Mouse (Mus musculus): ENCODE data around the gene Insm1. TPM values are rescaled to one million over a fixed set of nuclear protein-coding genes. Genes with fewer than 3 reads are reported as not detected.

Insm1 gene
- total and polyA plus RNA-seq, 2 experiments from 2014 or later = 4.6 to 30.8 TPM

- Histone ChIP-seq H3K9me3 (ENCODE audit: low read length) (no peaks in the 10 kb centered on the region), H3K9ac (no peak overlapping the region), H3K27ac (ENCODE audit: low read depth, low read length) (no peak overlapping the region), H3K4me2 (ENCODE audit: low read depth) (no peak overlapping the region), H3K4me3 (ENCODE audit: low read depth, low read length) (no peak overlapping the region), H3K36me3 (ENCODE audit: insufficient read depth) (no peaks in the 10 kb centered on the region), H3K4me1 (ENCODE audit: insufficient read depth) (peaks cover 21% of the 10 kb centered on the region), H3K27me3 (ENCODE audit: insufficient read depth, low read length) (no peaks in the 10 kb centered on the region)
- TF ChIP-seq CTCF (IDR thresholded peaks at IDR 0.05; ENCODE audit: low read depth) = no peak
- ATAC-seq = no peak
- no peak for DNase-seq
Measured at GRCm38 (mm10) chr2:146255636-146256035, 33.9 kb downstream of the Insm1 start.

- no peaks in the 10 kb centered on the region for H3K27me3 ChIP-seq (ENCODE audit: insufficient read depth, low read length)
- no peak overlapping the region for H3K9ac ChIP-seq
- H3K9me3 ChIP-seq (ENCODE audit: low read length) = no peaks in the 10 kb centered on the region
- H3K4me3 ChIP-seq (ENCODE audit: low read depth, low read length) = no peak overlapping the region
- H3K27ac ChIP-seq (ENCODE audit: low read depth, low read length) = no peak overlapping the region
- no peak overlapping the region for H3K4me2 ChIP-seq (ENCODE audit: low read depth)
- 32% methylated on average over 3 of the region's 3 CpGs for WGBS
- H3K4me1 ChIP-seq (ENCODE audit: insufficient read depth) = peaks cover 26% of the 10 kb centered on the region
- ATAC-seq (peak; percentile 12; the same call in 1 of the 2 replicates), DNase-seq (peak; percentile 51)
- H3K36me3 ChIP-seq (ENCODE audit: insufficient read depth) = no peaks in the 10 kb centered on the region
- TF ChIP-seq CTCF (IDR thresholded peaks at IDR 0.05; ENCODE audit: low read depth) = peak; percentile 63
Measured at GRCm38 (mm10) chr2:146256321-146256875, 34.7 kb downstream of the Insm1 start.

- Histone ChIP-seq H3K4me1 (ENCODE audit: insufficient read depth) (peaks cover 26% of the 10 kb centered on the region), H3K4me3 (ENCODE audit: low read depth, low read length) (no peak overlapping the region), H3K27me3 (ENCODE audit: insufficient read depth, low read length) (no peaks in the 10 kb centered on the region), H3K4me2 (ENCODE audit: low read depth) (no peak overlapping the region), H3K36me3 (ENCODE audit: insufficient read depth) (no peaks in the 10 kb centered on the region), H3K9ac (no peak overlapping the region), H3K27ac (ENCODE audit: low read depth, low read length) (no peak overlapping the region), H3K9me3 (ENCODE audit: low read length) (no peaks in the 10 kb centered on the region)
- ATAC-seq (no peak), DNase-seq (peak; percentile 40)
- no peak for TF ChIP-seq CTCF (IDR thresholded peaks at IDR 0.05; ENCODE audit: low read depth)
- 8% methylated on average over 3 of the region's 3 CpGs for WGBS
Measured at GRCm38 (mm10) chr2:146257037-146257436, 35.3 kb downstream of the Insm1 start.

- no peaks in the 10 kb centered on the region for H3K9me3 ChIP-seq (ENCODE audit: low read length)
- peaks cover 29% of the 10 kb centered on the region for H3K4me1 ChIP-seq (ENCODE audit: insufficient read depth)
- ATAC-seq = no peak
- H3K36me3 ChIP-seq (ENCODE audit: insufficient read depth) = no peaks in the 10 kb centered on the region
- H3K4me2 ChIP-seq (ENCODE audit: low read depth) = no peak overlapping the region
- 58% methylated on average over 3 of the region's 3 CpGs for WGBS
- no peak overlapping the region for H3K9ac ChIP-seq
- no peak for DNase-seq
- TF ChIP-seq CTCF (IDR thresholded peaks at IDR 0.05; ENCODE audit: low read depth) = no peak
- H3K27me3 ChIP-seq (ENCODE audit: insufficient read depth, low read length) = no peaks in the 10 kb centered on the region
- no peak overlapping the region for H3K4me3 ChIP-seq (ENCODE audit: low read depth, low read length)
- no peak overlapping the region for H3K27ac ChIP-seq (ENCODE audit: low read depth, low read length)
Measured at GRCm38 (mm10) chr2:146257609-146258008, 35.9 kb downstream of the Insm1 start.

- no peak overlapping the region for H3K4me3 ChIP-seq (ENCODE audit: low read depth, low read length)
- peak overlapping the region; percentile 4; the same call in 1 of the 2 replicates for H3K4me2 ChIP-seq (ENCODE audit: low read depth)
- H3K27ac ChIP-seq (ENCODE audit: low read depth, low read length) = peak overlapping the region; percentile 64
- ATAC-seq (peak; percentile 74), DNase-seq (peak; percentile 83)
- peaks cover 29% of the 10 kb centered on the region for H3K4me1 ChIP-seq (ENCODE audit: insufficient read depth)
- no peaks in the 10 kb centered on the region for H3K9me3 ChIP-seq (ENCODE audit: low read length)
- 16% methylated on average over 10 of the region's 10 CpGs for WGBS
- no peaks in the 10 kb centered on the region for H3K27me3 ChIP-seq (ENCODE audit: insufficient read depth, low read length)
- H3K36me3 ChIP-seq (ENCODE audit: insufficient read depth) = no peaks in the 10 kb centered on the region
- H3K9ac ChIP-seq = no peak overlapping the region
- no peak for TF ChIP-seq CTCF (IDR thresholded peaks at IDR 0.05; ENCODE audit: low read depth)
Measured at GRCm38 (mm10) chr2:146258736-146259469, 37.2 kb downstream of the Insm1 start.

GRCm38 (mm10) chr2:146259787-146260560, 38.3 kb downstream of the Insm1 start:
- Histone ChIP-seq H3K9me3 (ENCODE audit: low read length) (no peaks in the 10 kb centered on the region), H3K4me1 (ENCODE audit: insufficient read depth) (peaks cover 29% of the 10 kb centered on the region), H3K4me2 (ENCODE audit: low read depth) (0 out of 2 replicates have a peak overlapping the region, but pooled peaks have one; percentile 4), H3K27me3 (ENCODE audit: insufficient read depth, low read length) (no peaks in the 10 kb centered on the region), H3K4me3 (ENCODE audit: low read depth, low read length) (no peak overlapping the region), H3K9ac (0 out of 2 replicates have a peak overlapping the region, but pooled peaks have one; percentile 11), H3K36me3 (ENCODE audit: insufficient read depth) (no peaks in the 10 kb centered on the region), H3K27ac (ENCODE audit: low read depth, low read length) (peak overlapping the region; percentile 64)
- TF ChIP-seq CTCF (IDR thresholded peaks at IDR 0.05; ENCODE audit: low read depth) = no peak
- WGBS = 20% methylated on average over 18 of the region's 18 CpGs
- no peak; the same call in 1 of the 2 replicates for ATAC-seq
- peak; percentile 42 for DNase-seq
